Mouse (Mus musculus) neural tube, embryonic 12.5 days (tissue): ENCODE data around the gene Rundc3a. TPM values are rescaled to one million over a fixed set of nuclear protein-coding genes. Genes with fewer than 3 reads are reported as not detected.

Source experiments
- ATAC-seq: fragments of 200-750 bp; cut with Nextera tagmentation; 2 replicates; pipeline ENCODE4 v1.8.0; 2017; ENCODE audit warnings: low read depth, mild to moderate bottlenecking, moderate TSS enrichment, moderate library complexity; ENCODE audit not compliant: low FRiP score
- H3K27ac ChIP-seq: fragments of 300-500 bp; sonication (generic); 2 replicates; pipeline ENCODE4 v1.5.1; 2016
- H3K27me3 ChIP-seq: fragments of 300-500 bp; sonication (generic); replicated peaks from 2 replicates; pipeline ENCODE4 v1.6.1; 2016; ENCODE audit warnings: mild to moderate bottlenecking
- H3K36me3 ChIP-seq: fragments of 300-500 bp; sonication (generic); 2 replicates; pipeline ENCODE4 v1.6.1; 2016; ENCODE audit warnings: mild to moderate bottlenecking
- H3K4me1 ChIP-seq: fragments of 300-500 bp; sonication (generic); 2 replicates; pipeline ENCODE4 v1.6.1; 2016
- H3K4me2 ChIP-seq: fragments of 300-500 bp; sonication (generic); replicated peaks from 2 replicates; pipeline ENCODE4 v1.6.1; 2016; ENCODE audit warnings: mild to moderate bottlenecking
- H3K4me3 ChIP-seq: fragments of 300-500 bp; sonication (generic); 2 replicates; pipeline ENCODE4 v1.5.1; 2016
- H3K9ac ChIP-seq: fragments of 300-500 bp; sonication (generic); 2 replicates; pipeline ENCODE4 v1.6.1; 2016; ENCODE audit warnings: mild to moderate bottlenecking
- H3K9me3 ChIP-seq: fragments of 300-500 bp; sonication (generic); 2 replicates; pipeline ENCODE4 v1.6.1; 2016; ENCODE audit warnings: mild to moderate bottlenecking
- WGBS: fragments of 180-500 bp; shearing (Covaris S2); methylation state at CpG from one replicate; pipeline ENCODE4 v1.1.7; 2016; 5-methylcytosine and 5-hydroxymethylcytosine counted together
- polyA plus RNA-seq: library from polyadenylated mRNA; unstranded; fragments of >200 nt; fragmentation: Nextera tagmentation; extraction: Ambion mirVana; gene quantifications from 2 replicates; pipeline ENCODE4 v1.2.1, GENCODE M21; 2016

Gene Rundc3a
- polyA plus RNA-seq, 1 experiment from 2014 or later, result 171 TPM

- H3K27me3 ChIP-seq, result no peaks in the 10 kb centered on the region; the same call in 1 of the 2 replicates
- no peak overlapping the region for H3K4me3 ChIP-seq
- H3K9ac ChIP-seq, result no peak overlapping the region
- H3K9me3 ChIP-seq, result no peaks in the 10 kb centered on the region
- ATAC-seq, result no peak
- H3K36me3 ChIP-seq, result no peaks in the 10 kb centered on the region
- no peak overlapping the region for H3K27ac ChIP-seq
- WGBS, result 64% methylated on average over 7 of the region's 7 CpGs
- no peak overlapping the region for H3K4me2 ChIP-seq
- peaks cover 3% of the 10 kb centered on the region for H3K4me1 ChIP-seq
Measured at GRCm38 (mm10) chr11:102370285-102370684, 22.9 kb upstream of the Rundc3a start.

- 83% methylated on average over 12 of the region's 12 CpGs for whole genome bisulfite sequencing
- Histone ChIP-seq H3K4me2 (no peak overlapping the region), H3K4me3 (no peak overlapping the region), H3K4me1 (peaks cover 16% of the 10 kb centered on the region), H3K27ac (no peak overlapping the region), H3K27me3 (no peaks in the 10 kb centered on the region; the same call in 1 of the 2 replicates), H3K9ac (no peak overlapping the region), H3K9me3 (no peaks in the 10 kb centered on the region), H3K36me3 (no peaks in the 10 kb centered on the region)
- no peak for ATAC-seq
Measured at GRCm38 (mm10) chr11:102371926-102372685, 21.1 kb upstream of the Rundc3a start.

GRCm38 (mm10) chr11:102372936-102373335 is 20.3 kb upstream of the Rundc3a start:
- WGBS, result 38% methylated on average over 14 of the region's 14 CpGs
- H3K27me3 ChIP-seq, result no peaks in the 10 kb centered on the region; the same call in 1 of the 2 replicates
- peaks cover 16% of the 10 kb centered on the region for H3K4me1 ChIP-seq
- H3K4me2 ChIP-seq, result no peak overlapping the region
- no peak overlapping the region for H3K27ac ChIP-seq
- no peak overlapping the region for H3K4me3 ChIP-seq
- H3K9me3 ChIP-seq, result no peaks in the 10 kb centered on the region
- H3K36me3 ChIP-seq, result no peaks in the 10 kb centered on the region
- ATAC-seq, result no peak
- H3K9ac ChIP-seq, result no peak overlapping the region

- Histone ChIP-seq H3K4me2 (no peak overlapping the region; the same call in 1 of the 2 replicates), H3K27ac (no peak overlapping the region), H3K4me1 (peaks cover 16% of the 10 kb centered on the region), H3K4me3 (no peak overlapping the region), H3K9me3 (no peaks in the 10 kb centered on the region), H3K36me3 (no peaks in the 10 kb centered on the region), H3K27me3 (no peaks in the 10 kb centered on the region; the same call in 1 of the 2 replicates), H3K9ac (no peak overlapping the region)
- WGBS, result 15% methylated on average over 2 of the region's 2 CpGs
- no peak for ATAC-seq
Measured at GRCm38 (mm10) chr11:102373646-102374045, 19.6 kb upstream of the Rundc3a start.

GRCm38 (mm10) chr11:102374108-102374725 is 19.0 kb upstream of the Rundc3a start:
- H3K4me1 ChIP-seq, result peaks cover 16% of the 10 kb centered on the region
- no peaks in the 10 kb centered on the region for H3K36me3 ChIP-seq
- no peaks in the 10 kb centered on the region for H3K9me3 ChIP-seq
- no peak overlapping the region for H3K9ac ChIP-seq
- no peak for ATAC-seq
- H3K4me2 ChIP-seq, result no peak overlapping the region
- 84% methylated on average over 7 of the region's 7 CpGs for WGBS
- H3K4me3 ChIP-seq, result no peak overlapping the region
- H3K27me3 ChIP-seq, result no peaks in the 10 kb centered on the region; the same call in 1 of the 2 replicates
- no peak overlapping the region for H3K27ac ChIP-seq

- Histone ChIP-seq H3K4me2 (peak overlapping the region; percentile 53), H3K9ac (peak overlapping the region; percentile 40; the same call in 1 of the 2 replicates), H3K36me3 (no peaks in the 10 kb centered on the region), H3K27me3 (no peaks in the 10 kb centered on the region; the same call in 1 of the 2 replicates), H3K4me1 (peaks cover 16% of the 10 kb centered on the region), H3K27ac (no peak overlapping the region), H3K4me3 (0 out of 2 replicates have a peak overlapping the region, but pooled peaks have one; percentile 11), H3K9me3 (no peaks in the 10 kb centered on the region)
- 7% methylated on average over 23 of the region's 23 CpGs for WGBS
- ATAC-seq, result no peak
Measured at GRCm38 (mm10) chr11:102375196-102376173, 17.7 kb upstream of the Rundc3a start.

- H3K36me3 ChIP-seq, result no peaks in the 10 kb centered on the region
- no peak overlapping the region for H3K9ac ChIP-seq
- peaks cover 16% of the 10 kb centered on the region for H3K4me1 ChIP-seq
- 16% methylated on average over 8 of the region's 8 CpGs for WGBS
- H3K4me3 ChIP-seq, result no peak overlapping the region
- no peaks in the 10 kb centered on the region; the same call in 1 of the 2 replicates for H3K27me3 ChIP-seq
- no peak overlapping the region for H3K27ac ChIP-seq
- H3K9me3 ChIP-seq, result no peaks in the 10 kb centered on the region
- H3K4me2 ChIP-seq, result peak overlapping the region; percentile 53
- no peak for ATAC-seq
Measured at GRCm38 (mm10) chr11:102376196-102376835, 16.9 kb upstream of the Rundc3a start.

- no peak for ATAC-seq
- no peak overlapping the region for H3K4me2 ChIP-seq
Measured at GRCm38 (mm10) chr11:102377186-102377585, 16.0 kb upstream of the Rundc3a start.

GRCm38 (mm10) chr11:102380091-102380490 is 13.1 kb upstream of the Rundc3a start:
- Histone ChIP-seq H3K27me3 (no peaks in the 10 kb centered on the region), H3K4me2 (no peak overlapping the region), H3K9ac (no peak overlapping the region), H3K9me3 (no peaks in the 10 kb centered on the region), H3K4me1 (peaks cover 15% of the 10 kb centered on the region), H3K36me3 (no peaks in the 10 kb centered on the region), H3K27ac (no peak overlapping the region), H3K4me3 (no peak overlapping the region)
- 89% methylated on average over 5 of the region's 5 CpGs for WGBS
- ATAC-seq, result no peak

More at GRCm38 (mm10) chr11:102377186-102377585, 16.0 kb upstream of the Rundc3a start:
- Histone ChIP-seq H3K36me3 (no peaks in the 10 kb centered on the region), H3K27me3 (no peaks in the 10 kb centered on the region; the same call in 1 of the 2 replicates), H3K4me1 (peaks cover 16% of the 10 kb centered on the region), H3K4me3 (no peak overlapping the region), H3K9me3 (no peaks in the 10 kb centered on the region), H3K27ac (no peak overlapping the region), H3K9ac (no peak overlapping the region)
- WGBS, result 71% methylated on average over 12 of the region's 12 CpGs

- Histone ChIP-seq H3K4me1 (peaks cover 2% of the 10 kb centered on the region; the same call in 1 of the 2 replicates), H3K36me3 (no peaks in the 10 kb centered on the region), H3K4me3 (no peak overlapping the region), H3K9ac (no peak overlapping the region), H3K27me3 (no peaks in the 10 kb centered on the region), H3K9me3 (no peaks in the 10 kb centered on the region), H3K4me2 (no peak overlapping the region), H3K27ac (no peak overlapping the region)
- WGBS, result 52% methylated on average over 4 of the region's 4 CpGs
- ATAC-seq, result no peak
Measured at GRCm38 (mm10) chr11:102381341-102382100, 11.7 kb upstream of the Rundc3a start.

- Histone ChIP-seq H3K27ac (no peak overlapping the region), H3K9ac (no peak overlapping the region), H3K4me3 (no peak overlapping the region), H3K4me2 (no peak overlapping the region), H3K27me3 (no peaks in the 10 kb centered on the region), H3K4me1 (no peaks in the 10 kb centered on the region), H3K36me3 (no peaks in the 10 kb centered on the region), H3K9me3 (no peaks in the 10 kb centered on the region)
- ATAC-seq, result no peak
- WGBS, result 94% methylated on average over 3 of the region's 3 CpGs
Measured at GRCm38 (mm10) chr11:102382794-102383193, 10.4 kb upstream of the Rundc3a start.
